Mouse (Mus musculus) neural tube, embryonic 14.5 days (tissue): ENCODE results near the gene 1700001K19Rik. TPM values are rescaled to one million over a fixed set of nuclear protein-coding genes. Genes with fewer than 3 reads are reported as not detected.
"Not testable (repeated sequence)": the region's sequence is repeated elsewhere in the genome, so short reads cannot be mapped to it uniquely, and the experiment has no call there.

Experiments used
- ATAC-seq: fragments of 200-750 bp; cut with Nextera tagmentation; 2 replicates; pipeline ENCODE4 v1.8.0; 2017; ENCODE audit warnings: low read depth, mild to moderate bottlenecking, moderate TSS enrichment, moderate library complexity
- H3K27ac ChIP-seq: fragments of 300-500 bp; sonication (generic); 2 replicates; pipeline ENCODE4 v1.5.1; 2014; ENCODE audit warnings: low read depth, mild to moderate bottlenecking, control low read depth, low read length, moderate library complexity, mixed read lengths
- H3K27me3 ChIP-seq: fragments of 300-500 bp; sonication (generic); 2 replicates; pipeline ENCODE4 v1.6.1; 2014; ENCODE audit warnings: low read length; ENCODE audit not compliant: control insufficient read depth, insufficient read depth
- H3K36me3 ChIP-seq: fragments of 300-500 bp; sonication (generic); 2 replicates; pipeline ENCODE4 v1.6.1; 2014; ENCODE audit warnings: low read length, mixed read lengths; ENCODE audit not compliant: control insufficient read depth, insufficient read depth
- H3K4me1 ChIP-seq: fragments of 300-500 bp; sonication (generic); 2 replicates; pipeline ENCODE4 v1.6.1; 2014; ENCODE audit warnings: low read length; ENCODE audit not compliant: control insufficient read depth, insufficient read depth
- H3K4me2 ChIP-seq: fragments of 300-500 bp; sonication (generic); 2 replicates; pipeline ENCODE4 v1.6.1; 2014; ENCODE audit warnings: mild to moderate bottlenecking, low read depth, low read length, control low read depth
- H3K4me3 ChIP-seq: fragments of 300-500 bp; sonication (generic); 2 replicates; pipeline ENCODE4 v1.5.1; 2014; ENCODE audit warnings: low read depth, low read length, control low read depth, mixed read lengths
- H3K9ac ChIP-seq: fragments of 300-500 bp; sonication (generic); replicated peaks from 2 replicates; pipeline ENCODE4 v1.6.1; 2014; ENCODE audit warnings: low read depth, mild to moderate bottlenecking, control low read depth, low read length, mixed read lengths
- H3K9me3 ChIP-seq: fragments of 300-500 bp; sonication (generic); 2 replicates; pipeline ENCODE4 v1.6.1; 2016; ENCODE audit warnings: low read length; ENCODE audit not compliant: control insufficient read depth
- WGBS: fragments of 180-500 bp; shearing (Covaris S2); extraction: QIAGEN DNeasy Blood & Tissue Kit; methylation state at CpG from one replicate; pipeline ENCODE4 v1.1.7; 2014; 5-methylcytosine and 5-hydroxymethylcytosine counted together
- polyA plus RNA-seq: library from polyadenylated mRNA; unstranded; fragments of >200 nt; fragmentation: Nextera tagmentation; extraction: Ambion mirVana; gene quantifications from 2 replicates; pipeline ENCODE4 v1.2.1, GENCODE M21; 2014

1700001K19Rik gene
- polyA plus RNA-seq, 1 experiment from 2014 or later = 0.44 TPM

DNA sequence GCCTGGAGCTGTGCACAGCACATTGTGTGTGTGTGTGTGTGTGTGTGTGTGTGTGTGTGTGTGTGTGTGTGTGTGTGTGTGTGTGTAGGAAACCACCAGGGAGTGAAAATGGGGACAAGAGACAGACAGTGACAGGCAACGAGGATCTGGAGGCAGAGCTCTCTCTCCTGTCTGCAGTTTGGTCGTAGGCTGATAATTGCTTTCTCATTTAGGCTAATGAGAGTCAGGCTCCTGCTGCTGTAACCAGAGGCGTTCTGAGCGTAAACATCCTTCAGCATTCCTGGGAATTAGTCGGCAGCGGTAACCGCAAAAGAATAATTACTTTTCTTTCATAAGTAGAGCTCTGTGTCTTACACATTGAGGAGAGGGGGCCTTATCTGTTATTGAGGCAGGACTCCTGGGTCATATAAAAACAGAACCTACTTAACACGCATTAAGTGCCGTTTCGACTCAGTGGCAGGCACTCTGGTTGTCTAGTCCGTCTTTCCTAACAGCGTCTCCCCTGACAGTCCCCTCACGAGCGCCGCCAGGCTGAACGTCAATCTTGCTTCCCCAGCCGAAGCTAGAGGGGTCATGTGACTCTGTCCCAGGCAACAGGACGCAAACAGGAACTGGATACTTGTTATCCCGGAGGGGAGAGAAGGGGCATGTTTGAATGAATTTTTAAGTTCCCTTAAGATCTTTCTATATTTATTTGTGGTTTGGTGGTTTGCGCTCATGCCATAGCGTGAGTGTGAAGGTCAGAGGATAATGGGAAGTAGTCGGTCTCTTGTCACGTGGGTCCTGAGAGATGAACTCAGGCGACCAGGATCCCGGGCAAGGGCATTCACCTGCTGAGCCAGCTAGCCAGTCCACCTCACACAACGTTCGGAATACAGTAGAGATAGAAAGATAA is 24.2 kb upstream of the 1700001K19Rik start:
- Histone ChIP-seq H3K4me1 (no peaks in the 10 kb centered on the region), H3K9ac (no peak overlapping the region), H3K36me3 (no peaks in the 10 kb centered on the region), H3K27ac (peak overlapping the region; percentile 17), H3K4me3 (peak overlapping the region; percentile 27), H3K9me3 (no peaks in the 10 kb centered on the region), H3K27me3 (no peaks in the 10 kb centered on the region), H3K4me2 (peak overlapping the region; percentile 52)
- peak; percentile 85 for ATAC-seq
- under 1% methylated on average over 27 of the region's 27 CpGs for WGBS

DNA sequence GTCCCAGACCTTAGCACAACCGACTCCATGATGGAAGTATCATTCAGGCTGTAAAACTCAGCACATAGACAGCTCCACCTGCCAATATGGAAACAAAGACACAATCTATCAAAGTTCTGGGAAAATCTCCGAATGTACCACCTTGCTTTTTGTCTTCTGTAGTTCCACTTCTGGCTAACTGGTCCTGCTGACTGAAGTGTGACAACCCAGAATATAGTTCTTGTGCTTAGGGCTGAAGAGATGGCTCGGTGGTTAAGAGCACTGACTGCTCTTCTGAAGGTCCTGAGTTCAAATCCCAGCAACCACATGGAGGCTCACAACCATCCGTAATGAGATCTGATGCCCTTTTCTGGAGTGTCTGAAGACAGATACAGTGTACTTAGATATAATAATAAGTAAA is 23.0 kb upstream of the 1700001K19Rik start:
- H3K4me2 ChIP-seq, H3K27me3 ChIP-seq, H3K4me3 ChIP-seq, H3K4me1 ChIP-seq, H3K27ac ChIP-seq, ATAC-seq, H3K9me3 ChIP-seq, H3K9ac ChIP-seq, H3K36me3 ChIP-seq: not testable (repeated sequence)
- WGBS = 81% methylated on average over 4 of the region's 4 CpGs

DNA sequence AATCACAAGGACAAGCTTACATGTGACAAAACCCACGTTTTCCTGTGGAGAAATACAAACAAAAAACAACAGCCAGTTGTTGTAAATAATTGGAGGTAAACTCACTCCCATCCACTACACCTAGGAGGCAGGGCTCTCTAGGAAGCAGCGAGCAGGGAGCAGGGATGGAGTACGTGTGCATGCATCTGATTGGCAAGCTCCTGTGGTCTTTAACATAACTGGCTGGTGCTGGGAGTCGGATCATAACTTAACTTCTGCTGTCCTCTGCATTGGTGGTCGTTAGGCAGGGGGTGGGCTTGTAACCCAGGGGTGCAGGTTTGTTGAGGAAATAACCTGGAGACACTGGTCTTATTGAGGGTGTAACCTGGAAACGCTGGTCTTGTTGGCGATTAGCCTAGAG is 21.3 kb upstream of the 1700001K19Rik start:
- Histone ChIP-seq H3K27ac (no peak overlapping the region), H3K27me3 (no peaks in the 10 kb centered on the region), H3K4me3 (no peak overlapping the region), H3K9ac (no peak overlapping the region), H3K4me2 (no peak overlapping the region), H3K4me1 (no peaks in the 10 kb centered on the region), H3K9me3 (no peaks in the 10 kb centered on the region), H3K36me3 (no peaks in the 10 kb centered on the region)
- WGBS = 80% methylated on average over 7 of the region's 7 CpGs
- ATAC-seq = no peak

DNA sequence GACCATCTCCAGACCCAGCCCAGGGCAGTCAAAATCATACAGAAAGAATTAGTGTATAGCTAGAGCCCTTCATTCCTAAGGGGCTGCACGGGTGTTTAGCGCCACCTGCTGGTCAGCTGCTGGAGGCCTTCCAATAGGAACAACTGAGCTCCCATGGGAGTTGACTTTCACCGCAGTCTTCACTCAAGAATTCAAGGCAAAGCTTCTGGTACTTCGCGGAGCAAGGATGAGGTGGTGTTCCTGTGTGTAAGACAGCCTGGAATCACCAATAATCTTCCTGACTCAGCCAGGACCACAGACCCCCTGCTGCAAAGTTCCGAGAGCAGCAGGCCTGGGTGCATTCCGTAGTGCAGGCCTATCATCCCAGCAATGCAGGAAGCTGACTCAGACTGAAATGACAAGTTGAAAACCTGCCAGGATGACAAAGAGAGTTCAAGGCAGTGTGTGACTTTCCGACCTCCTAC is 20.6 kb upstream of the 1700001K19Rik start:
- Histone ChIP-seq H3K36me3 (no peaks in the 10 kb centered on the region), H3K9me3 (no peaks in the 10 kb centered on the region), H3K27ac (no peak overlapping the region), H3K4me2 (no peak overlapping the region), H3K4me3 (no peak overlapping the region), H3K4me1 (no peaks in the 10 kb centered on the region), H3K9ac (no peak overlapping the region), H3K27me3 (no peaks in the 10 kb centered on the region)
- peak; percentile 38; the same call in 1 of the 2 replicates for ATAC-seq
- 32% methylated on average over 8 of the region's 8 CpGs for WGBS

DNA sequence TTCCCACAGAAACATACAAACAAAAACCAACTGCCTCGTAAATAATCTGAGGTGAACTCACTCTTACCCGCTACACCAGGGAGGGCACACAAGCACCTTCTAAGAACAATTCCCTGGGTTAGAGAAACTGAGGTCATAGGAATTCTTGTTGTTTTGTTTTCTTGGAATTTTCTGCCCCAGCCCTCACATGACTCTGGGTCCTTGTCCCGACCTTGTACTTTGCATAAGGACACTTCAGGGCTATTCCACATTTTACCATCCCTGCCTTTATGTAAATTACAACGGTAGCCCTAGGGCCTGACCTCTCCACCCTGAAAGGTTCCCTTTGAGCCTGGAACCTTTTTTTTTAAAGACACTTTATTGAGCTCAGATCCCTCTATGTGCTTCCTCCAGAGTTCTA is 20.1 kb upstream of the 1700001K19Rik start, which contains the start of gene Hsp90aa1:
Gene Hsp90aa1 (minus strand): TSS at position 173 of the 400 bp plus-strand sequence.
- no peak within 1 kb of the TSS for H3K9ac ChIP-seq
- H3K4me3 ChIP-seq = no peak within 1 kb of the TSS
- H3K27me3 ChIP-seq = no peaks in the 10 kb centered on the region
- H3K4me1 ChIP-seq = no peaks in the 10 kb centered on the region
- ATAC-seq = no peak
- H3K36me3 ChIP-seq = no peaks in the 10 kb centered on the region
- H3K4me2 ChIP-seq = no peak within 1 kb of the TSS
- 37% methylated on average over 4 of the region's 4 CpGs for WGBS
- H3K9me3 ChIP-seq = no peaks in the 10 kb centered on the region
- H3K27ac ChIP-seq = no peak within 1 kb of the TSS

DNA sequence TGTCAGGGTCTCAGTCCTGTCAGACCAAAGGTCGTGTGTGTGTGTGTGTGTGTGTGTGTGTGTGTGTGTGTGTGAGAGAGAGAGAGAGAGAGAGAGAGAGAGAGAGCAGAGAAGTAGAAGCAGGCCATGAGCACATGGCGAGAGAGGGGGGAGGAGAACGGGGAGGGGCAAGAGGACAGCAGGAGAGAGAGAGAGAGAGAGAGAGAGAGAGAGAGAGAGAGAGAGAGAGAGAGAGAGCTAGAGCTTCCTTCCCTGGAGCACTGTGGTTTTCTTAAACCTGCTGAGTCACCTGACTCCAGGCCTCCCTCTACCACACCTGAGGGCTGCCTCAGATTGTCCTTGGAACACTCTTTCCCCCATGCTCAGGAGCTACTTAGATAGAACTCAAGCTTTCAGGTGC is 18.9 kb upstream of the 1700001K19Rik start:
- not testable (repeated sequence) for H3K36me3 ChIP-seq, H3K27ac ChIP-seq, H3K4me2 ChIP-seq, H3K27me3 ChIP-seq, H3K4me1 ChIP-seq, H3K9me3 ChIP-seq, H3K4me3 ChIP-seq, ATAC-seq, H3K9ac ChIP-seq
- 32% methylated on average over 3 of the region's 3 CpGs for WGBS

DNA sequence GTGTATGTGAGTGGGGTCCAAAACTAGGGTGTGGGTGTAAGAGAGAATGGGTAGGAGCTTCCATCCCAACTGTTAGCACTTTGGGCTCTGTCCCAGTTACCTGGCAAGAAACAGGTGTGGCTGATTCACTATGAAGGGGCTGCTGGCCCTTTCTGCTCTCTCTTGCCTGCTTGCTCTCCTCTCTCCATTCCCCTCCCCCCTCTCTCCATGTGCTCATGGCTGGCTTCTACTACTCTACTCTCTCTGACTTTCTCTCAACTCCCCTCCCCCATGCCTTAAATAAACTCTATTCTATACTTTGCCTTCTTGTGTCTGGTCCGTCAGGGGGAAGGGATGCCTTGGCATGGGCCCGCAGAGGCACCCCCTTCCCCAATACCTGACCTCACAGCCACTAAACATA is 18.3 kb upstream of the 1700001K19Rik start:
- no peak for ATAC-seq

DNA sequence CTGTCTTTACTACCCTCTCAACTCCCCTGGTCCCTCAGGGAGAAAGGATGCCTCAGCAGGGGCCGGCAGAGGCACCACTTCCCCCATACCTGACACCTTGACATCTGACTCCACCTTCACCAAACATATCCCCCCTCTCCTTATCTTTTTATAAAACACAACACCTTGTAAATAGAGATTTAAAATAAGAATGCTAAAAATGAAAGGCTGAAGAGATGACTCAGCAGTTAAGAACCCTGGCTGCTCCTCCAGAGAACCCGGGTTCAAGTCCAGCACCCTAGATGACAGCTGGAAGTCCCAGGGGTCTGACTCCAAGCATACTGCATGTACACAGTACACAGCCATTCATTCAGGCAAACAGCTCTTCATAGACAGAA is 16.7 kb upstream of the 1700001K19Rik start:
- Histone ChIP-seq H3K36me3 (0 out of 2 replicates have a peak, but pooled peaks cover 8% of the 10 kb centered on the region), H3K4me1 (peaks cover 10% of the 10 kb centered on the region), H3K4me3 (no peak overlapping the region), H3K9ac (no peak overlapping the region), H3K27ac (no peak overlapping the region), H3K9me3 (no peaks in the 10 kb centered on the region), H3K4me2 (no peak overlapping the region), H3K27me3 (no peaks in the 10 kb centered on the region)
- no peak for ATAC-seq
- WGBS = 64% methylated on average over 2 of the region's 2 CpGs

More for the DNA sequence above, 18.3 kb upstream of the 1700001K19Rik start:
- 63% methylated on average over 2 of the region's 2 CpGs for WGBS
- H3K9ac ChIP-seq = no peak overlapping the region
- no peak overlapping the region for H3K27ac ChIP-seq
- H3K36me3 ChIP-seq = no peaks in the 10 kb centered on the region
- H3K9me3 ChIP-seq = no peaks in the 10 kb centered on the region
- H3K27me3 ChIP-seq = no peaks in the 10 kb centered on the region
- H3K4me2 ChIP-seq = no peak overlapping the region
- no peak overlapping the region for H3K4me3 ChIP-seq
- 0 out of 2 replicates have a peak, but pooled peaks cover 4% of the 10 kb centered on the region for H3K4me1 ChIP-seq

DNA sequence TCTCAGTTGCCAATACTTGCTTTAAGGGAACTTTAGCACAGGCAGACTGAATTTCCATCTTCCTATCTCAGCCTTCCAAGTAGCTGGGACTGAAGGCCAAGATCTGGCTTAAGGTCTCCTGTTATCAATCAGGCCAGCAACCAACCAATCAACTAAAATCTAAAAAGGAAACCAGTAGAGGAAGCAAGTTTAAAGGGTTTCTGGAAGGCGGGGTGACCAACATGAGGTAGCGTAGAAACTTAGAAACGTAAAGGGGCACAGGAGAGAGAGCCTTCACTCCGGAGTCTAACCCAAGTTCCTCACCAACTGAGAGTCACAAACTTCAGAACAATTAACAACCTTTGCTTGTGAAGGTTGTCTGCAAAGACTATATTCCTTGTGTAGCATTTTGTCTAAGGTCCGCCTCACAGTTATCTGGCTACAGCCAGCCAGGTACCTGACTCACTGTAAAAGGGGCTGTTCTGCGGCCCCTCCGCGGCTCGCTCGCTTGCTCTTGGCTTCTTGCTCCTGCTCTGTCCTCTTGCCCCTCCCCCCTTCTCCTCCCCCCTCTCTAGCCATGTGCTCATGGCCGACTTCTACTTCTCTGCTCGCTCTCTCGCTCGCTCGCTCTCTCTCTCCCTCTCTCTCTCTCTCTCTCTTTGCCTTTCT is 16.2 kb upstream of the 1700001K19Rik start:
- WGBS = 51% methylated on average over 15 of the region's 15 CpGs
- Histone ChIP-seq H3K4me3 (no peak overlapping the region), H3K9me3 (no peaks in the 10 kb centered on the region), H3K4me1 (peaks cover 10% of the 10 kb centered on the region), H3K27me3 (no peaks in the 10 kb centered on the region), H3K36me3 (0 out of 2 replicates have a peak, but pooled peaks cover 11% of the 10 kb centered on the region), H3K4me2 (no peak overlapping the region), H3K27ac (no peak overlapping the region), H3K9ac (no peak overlapping the region)
- ATAC-seq = no peak
